Mouse (Mus musculus): ENCODE results near the gene Slc30a4.
A peak's percentile ranks its signal among the peaks of the same experiment; 100 is the strongest.

DNA sequence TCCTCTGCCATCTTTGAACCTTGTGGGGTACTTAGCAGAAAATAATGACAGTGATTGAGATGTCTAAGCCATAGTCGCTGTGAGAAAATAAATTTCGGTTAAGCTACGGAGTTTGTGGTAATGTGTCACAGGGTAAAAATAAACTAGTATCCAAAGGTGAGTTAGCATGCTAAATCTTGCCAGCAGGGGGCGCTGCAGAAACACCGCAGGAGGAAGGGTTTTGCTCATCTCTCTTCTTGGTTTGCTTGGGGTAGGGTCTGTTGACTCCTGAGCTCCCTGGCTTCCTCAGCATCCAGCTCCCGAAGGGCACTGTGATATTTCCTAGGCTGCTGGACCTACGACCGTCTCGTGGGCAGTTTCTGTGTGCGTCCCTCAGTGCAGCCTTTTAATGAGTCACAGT, 23.1 kb upstream of the Slc30a4 start:
- TF ChIP-seq CTCF (conservative IDR thresholded peaks at IDR 0.05; ENCODE audit: insufficient read depth, insufficient read length, low read depth, low read length) (peak; percentile 70), POLR2A (IDR thresholded peaks at IDR 0.05; ENCODE audit: low read depth, low read length) (no peak)

Measured in kidney, adult 2 months (tissue).